Mouse (Mus musculus): Measurements from ENCODE around the gene Gm49355. TPM values are rescaled to one million over a fixed set of nuclear protein-coding genes. Genes with fewer than 3 reads are reported as not detected.

Gene Gm49355
- total and polyA plus RNA-seq, 3 experiments, result 0.08 to 0.26 (median 0.23) TPM

- no peak overlapping the region for H3K9ac ChIP-seq (ENCODE audit: insufficient read depth, low read depth)
- H3K9me3 ChIP-seq (replicated peaks; ENCODE audit: low read length), result peaks cover 22% of the 10 kb centered on the region
- no peaks in the 10 kb centered on the region for H3K4me1 ChIP-seq (ENCODE audit: control insufficient read depth in 1 of 2, insufficient read depth in 2 of 2)
- dilution Hi-C loops (cut with MboI; ENCODE audit: extremely low pct_ligation_motif_present, extremely low pct_unique_long_range_greater_than_20kb, low sequenced_read_pairs), result no loop called here
- H3K27ac ChIP-seq (ENCODE audit: insufficient read depth, low read depth), result no peak overlapping the region
- TF ChIP-seq MAX (IDR thresholded peaks at IDR 0.05; ENCODE audit: low read length), result no peak
- no peak for TF ChIP-seq HCFC1 (IDR thresholded peaks at IDR 0.05; ENCODE audit: low read depth, low read length)
- no peak for TF ChIP-seq MXI1 (IDR thresholded peaks at IDR 0.05; ENCODE audit: low read depth, low read length)
- no peak for TF ChIP-seq NRF1 (IDR thresholded peaks at IDR 0.05; ENCODE audit: low read depth, low read length)
- TF ChIP-seq ZNF384 (IDR thresholded peaks at IDR 0.05; ENCODE audit: low read depth, low read length), result no peak
- TF ChIP-seq PAX5 (IDR thresholded peaks at IDR 0.05; ENCODE audit: low read length), result no peak
- no peak for TF ChIP-seq ELF1 (IDR thresholded peaks at IDR 0.05; ENCODE audit: low read depth, low read length)
- TF ChIP-seq JUN (IDR thresholded peaks at IDR 0.05; ENCODE audit: insufficient read depth, low read depth, low read length), result no peak
- no peak for TF ChIP-seq CTCF (conservative IDR thresholded peaks at IDR 0.05 in 1 of 2, IDR thresholded peaks at IDR 0.05 in 1 of 2; ENCODE audit: low read depth in 2 of 2, low read length in 2 of 2)
- TF ChIP-seq JUND (conservative IDR thresholded peaks at IDR 0.05; ENCODE audit: low read depth, low read length), result no peak
- no peak for TF ChIP-seq E2F4 (IDR thresholded peaks at IDR 0.05; ENCODE audit: insufficient replicate concordance, low read depth, low read length)
- H3K4me3 ChIP-seq (replicated peaks in 1 of 3; ENCODE audit: low read depth in 2 of 3, low read length in 2 of 3, poor library complexity in 1 of 3), result no peak overlapping the region
- H3K36me3 ChIP-seq (replicated peaks in 1 of 2; ENCODE audit: control insufficient read depth in 1 of 2, insufficient read depth in 1 of 2, low read length in 1 of 2), result no peaks in the 10 kb centered on the region
- in situ Hi-C loops (cut with MboI; ENCODE audit: low pct_ligation_motif_present, low pct_unique_long_range_greater_than_20kb, low sequenced_read_pairs), result no loop called here
- no peak for DNase-seq (ENCODE audit: extremely low read depth)
- no peaks in the 10 kb centered on the region for H3K79me2 ChIP-seq (replicated peaks; ENCODE audit: control insufficient read depth, extremely low read depth, insufficient read depth, poor library complexity, severe bottlenecking)
- H3K27me3 ChIP-seq (replicated peaks), result no peaks in the 10 kb centered on the region
- no peak overlapping the region for H3K4me2 ChIP-seq (ENCODE audit: insufficient read depth, low read depth, poor library complexity, severe bottlenecking)
Observed at GRCm38 (mm10) chr14:12344746-12345240, 61.0 kb downstream of the Gm49355 start.

GRCm38 (mm10) chr14:12345241-12345921 is 61.6 kb downstream of the Gm49355 start:
- Histone ChIP-seq H3K4me2 (ENCODE audit: insufficient read depth, low read depth, poor library complexity, severe bottlenecking) (no peak overlapping the region), H3K9ac (ENCODE audit: insufficient read depth, low read depth) (no peak overlapping the region), H3K79me2 (replicated peaks; ENCODE audit: control insufficient read depth, extremely low read depth, insufficient read depth, poor library complexity, severe bottlenecking) (no peaks in the 10 kb centered on the region), H3K4me3 (replicated peaks in 1 of 3; ENCODE audit: low read depth in 2 of 3, low read length in 2 of 3, poor library complexity in 1 of 3) (no peak overlapping the region), H3K36me3 (replicated peaks in 1 of 2; ENCODE audit: control insufficient read depth in 1 of 2, insufficient read depth in 1 of 2, low read length in 1 of 2) (no peaks in the 10 kb centered on the region), H3K27ac (ENCODE audit: insufficient read depth, low read depth) (no peak overlapping the region), H3K9me3 (replicated peaks; ENCODE audit: low read length) (peaks cover 22% of the 10 kb centered on the region), H3K4me1 (ENCODE audit: control insufficient read depth in 1 of 2, insufficient read depth in 2 of 2) (no peaks in the 10 kb centered on the region), H3K27me3 (replicated peaks) (no peaks in the 10 kb centered on the region)
- TF ChIP-seq ZC3H11A (IDR thresholded peaks at IDR 0.05; ENCODE audit: low read depth, low read length) (no peak), MAX (IDR thresholded peaks at IDR 0.05; ENCODE audit: low read length) (no peak), PAX5 (IDR thresholded peaks at IDR 0.05; ENCODE audit: low read length) (no peak), IRF4 (IDR thresholded peaks at IDR 0.05; ENCODE audit: low read depth, low read length) (no peak), BHLHE40 (IDR thresholded peaks at IDR 0.05; ENCODE audit: low read depth, low read length) (no peak), USF1 (IDR thresholded peaks at IDR 0.05; ENCODE audit: low read depth, low read length) (no peak), KAT2A (IDR thresholded peaks at IDR 0.05; ENCODE audit: insufficient replicate concordance, low read length) (no peak), ELF1 (IDR thresholded peaks at IDR 0.05; ENCODE audit: low read depth, low read length) (no peak), ZMIZ1 (IDR thresholded peaks at IDR 0.05; ENCODE audit: low read depth, low read length) (no peak), CTCF (conservative IDR thresholded peaks at IDR 0.05 in 1 of 2, IDR thresholded peaks at IDR 0.05 in 1 of 2; ENCODE audit: low read depth in 2 of 2, low read length in 2 of 2) (no peak), NRF1 (IDR thresholded peaks at IDR 0.05; ENCODE audit: low read depth, low read length) (no peak), TCF12 (IDR thresholded peaks at IDR 0.05; ENCODE audit: low read depth, low read length) (no peak), ZKSCAN1 (IDR thresholded peaks at IDR 0.05; ENCODE audit: borderline replicate concordance, low read depth, low read length) (no peak), CHD1 (IDR thresholded peaks at IDR 0.05; ENCODE audit: low read depth, low read length) (no peak), POLR2A (IDR thresholded peaks at IDR 0.05; ENCODE audit: low read depth, low read length) (no peak), UBTF (IDR thresholded peaks at IDR 0.05; ENCODE audit: low read depth, low read length) (no peak), HCFC1 (IDR thresholded peaks at IDR 0.05; ENCODE audit: low read depth, low read length) (no peak), POLR2AphosphoS2 (IDR thresholded peaks at IDR 0.05; ENCODE audit: low read depth, low read length) (no peak), E2F4 (IDR thresholded peaks at IDR 0.05; ENCODE audit: insufficient replicate concordance, low read depth, low read length) (no peak)
- no peak for DNase-seq (ENCODE audit: extremely low read depth)
- dilution Hi-C loops (cut with MboI; ENCODE audit: extremely low pct_ligation_motif_present, extremely low pct_unique_long_range_greater_than_20kb, low sequenced_read_pairs), result no loop called here
- in situ Hi-C loops (cut with MboI; ENCODE audit: low pct_ligation_motif_present, low pct_unique_long_range_greater_than_20kb, low sequenced_read_pairs), result no loop called here
